Mouse (Mus musculus): ENCODE measurements at regions not wholly inside any gene's neighbourhood (a gene's known extent, or its start where the extent isn't known, plus 50 kb on each side); places are given as distances from the start of the nearest gene placed in this dataset.

- H3K27me3 ChIP-seq (ENCODE audit: control insufficient read depth, insufficient read depth, low read length): no peaks in the 10 kb centered on the region
- 72% methylated on average over 3 of the region's 3 CpGs for WGBS
- DNase-seq (ENCODE audit: low spot score): no peak
These were observed 518.1 kb upstream of the Adamts9 start for GRCm38 (mm10) chr6:93461374-93461773.

GRCm38 (mm10) chr6:93457613-93458012 is 514.3 kb upstream of the Adamts9 start:
- no peak overlapping the region for H3K9ac ChIP-seq (ENCODE audit: low read depth, low read length, severe bottlenecking)

More at GRCm38 (mm10) chr6:93461374-93461773, 518.1 kb upstream of the Adamts9 start:
- no peak overlapping the region for H3K27ac ChIP-seq (replicated peaks; ENCODE audit: low read depth, low read length)
- 0 out of 2 replicates have a peak, but pooled peaks cover 2% of the 10 kb centered on the region for H3K4me1 ChIP-seq (ENCODE audit: control insufficient read depth, insufficient read depth, low read length)
- no peak overlapping the region for H3K4me3 ChIP-seq (replicated peaks; ENCODE audit: low read length)
- no peak overlapping the region for H3K9ac ChIP-seq (ENCODE audit: low read depth, low read length, severe bottlenecking)
- no peak for TF ChIP-seq POLR2A (IDR thresholded peaks at IDR 0.05; ENCODE audit: borderline replicate concordance, extremely low read depth, insufficient read depth, insufficient read length)
- H3K9me3 ChIP-seq (ENCODE audit: control insufficient read depth, low read length): no peaks in the 10 kb centered on the region
- H3K36me3 ChIP-seq (ENCODE audit: control insufficient read depth, insufficient read depth, low read length): no peaks in the 10 kb centered on the region
- no peak overlapping the region for H3K4me2 ChIP-seq (replicated peaks; ENCODE audit: low read depth, low read length, severe bottlenecking)
- no peak for ATAC-seq (ENCODE audit: low FRiP score, low read depth)

GRCm38 (mm10) chr6:93456383-93457033 is 513.2 kb upstream of the Adamts9 start:
- Histone ChIP-seq H3K36me3 (ENCODE audit: control insufficient read depth, insufficient read depth, low read length) (no peaks in the 10 kb centered on the region), H3K9me3 (ENCODE audit: control insufficient read depth, low read length) (no peaks in the 10 kb centered on the region), H3K4me2 (replicated peaks; ENCODE audit: low read depth, low read length, severe bottlenecking) (no peak overlapping the region), H3K27me3 (ENCODE audit: control insufficient read depth, insufficient read depth, low read length) (no peaks in the 10 kb centered on the region), H3K27ac (replicated peaks; ENCODE audit: low read depth, low read length) (no peak overlapping the region), H3K4me3 (replicated peaks; ENCODE audit: low read length) (no peak overlapping the region), H3K9ac (ENCODE audit: low read depth, low read length, severe bottlenecking) (no peak overlapping the region), H3K4me1 (ENCODE audit: control insufficient read depth, insufficient read depth, low read length) (no peaks in the 10 kb centered on the region)
- ATAC-seq (ENCODE audit: low FRiP score, low read depth) (no peak), DNase-seq (ENCODE audit: low spot score) (no peak)
- 85% methylated on average over 9 of the region's 9 CpGs for WGBS
- TF ChIP-seq POLR2A (IDR thresholded peaks at IDR 0.05; ENCODE audit: borderline replicate concordance, extremely low read depth, insufficient read depth, insufficient read length): no peak

More at GRCm38 (mm10) chr6:93457613-93458012, 514.3 kb upstream of the Adamts9 start:
- H3K9me3 ChIP-seq (ENCODE audit: control insufficient read depth, low read length): no peaks in the 10 kb centered on the region
- TF ChIP-seq POLR2A (IDR thresholded peaks at IDR 0.05; ENCODE audit: borderline replicate concordance, extremely low read depth, insufficient read depth, insufficient read length): no peak
- no peaks in the 10 kb centered on the region for H3K4me1 ChIP-seq (ENCODE audit: control insufficient read depth, insufficient read depth, low read length)
- no peaks in the 10 kb centered on the region for H3K36me3 ChIP-seq (ENCODE audit: control insufficient read depth, insufficient read depth, low read length)
- ATAC-seq (ENCODE audit: low FRiP score, low read depth): peak; percentile 53; the same call in 1 of the 2 replicates
- H3K4me2 ChIP-seq (replicated peaks; ENCODE audit: low read depth, low read length, severe bottlenecking): no peak overlapping the region
- H3K27me3 ChIP-seq (ENCODE audit: control insufficient read depth, insufficient read depth, low read length): no peaks in the 10 kb centered on the region
- 36% methylated on average over 4 of the region's 4 CpGs for WGBS
- H3K27ac ChIP-seq (replicated peaks; ENCODE audit: low read depth, low read length): no peak overlapping the region
- no peak overlapping the region for H3K4me3 ChIP-seq (replicated peaks; ENCODE audit: low read length)
- DNase-seq (ENCODE audit: low spot score): no peak

- no peak overlapping the region for H3K27ac ChIP-seq (replicated peaks; ENCODE audit: low read depth, low read length)
- no peak for TF ChIP-seq POLR2A (IDR thresholded peaks at IDR 0.05; ENCODE audit: borderline replicate concordance, extremely low read depth, insufficient read depth, insufficient read length)
- H3K9ac ChIP-seq (ENCODE audit: low read depth, low read length, severe bottlenecking): no peak overlapping the region
- H3K4me2 ChIP-seq (replicated peaks; ENCODE audit: low read depth, low read length, severe bottlenecking): no peak overlapping the region
- no peak overlapping the region for H3K4me3 ChIP-seq (replicated peaks; ENCODE audit: low read length)
- ATAC-seq (ENCODE audit: low FRiP score, low read depth) (no peak), DNase-seq (ENCODE audit: low spot score) (peak; percentile 33)
- H3K4me1 ChIP-seq (ENCODE audit: control insufficient read depth, insufficient read depth, low read length): peaks cover 9% of the 10 kb centered on the region
- 73% methylated on average over 16 of the region's 16 CpGs for WGBS
- no peaks in the 10 kb centered on the region for H3K9me3 ChIP-seq (ENCODE audit: control insufficient read depth, low read length)
- no peaks in the 10 kb centered on the region for H3K36me3 ChIP-seq (ENCODE audit: control insufficient read depth, insufficient read depth, low read length)
- no peaks in the 10 kb centered on the region for H3K27me3 ChIP-seq (ENCODE audit: control insufficient read depth, insufficient read depth, low read length)
These were observed 502.3 kb upstream of the Adamts9 start for GRCm38 (mm10) chr6:93445568-93445967.

GRCm38 (mm10) chr6:93445124-93445523 is 501.8 kb upstream of the Adamts9 start:
- H3K9ac ChIP-seq (ENCODE audit: low read depth, low read length, severe bottlenecking): no peak overlapping the region
- TF ChIP-seq POLR2A (IDR thresholded peaks at IDR 0.05; ENCODE audit: borderline replicate concordance, extremely low read depth, insufficient read depth, insufficient read length): no peak
- no peak for ATAC-seq (ENCODE audit: low FRiP score, low read depth)
- no peaks in the 10 kb centered on the region for H3K27me3 ChIP-seq (ENCODE audit: control insufficient read depth, insufficient read depth, low read length)
- H3K27ac ChIP-seq (replicated peaks; ENCODE audit: low read depth, low read length): no peak overlapping the region
- 58% methylated on average over 5 of the region's 5 CpGs for WGBS
- H3K4me3 ChIP-seq (replicated peaks; ENCODE audit: low read length): no peak overlapping the region
- H3K4me1 ChIP-seq (ENCODE audit: control insufficient read depth, insufficient read depth, low read length): peaks cover 9% of the 10 kb centered on the region
- DNase-seq (ENCODE audit: low spot score): peak; percentile 72
- no peak overlapping the region for H3K4me2 ChIP-seq (replicated peaks; ENCODE audit: low read depth, low read length, severe bottlenecking)
- H3K36me3 ChIP-seq (ENCODE audit: control insufficient read depth, insufficient read depth, low read length): no peaks in the 10 kb centered on the region
- no peaks in the 10 kb centered on the region for H3K9me3 ChIP-seq (ENCODE audit: control insufficient read depth, low read length)
